Mouse (Mus musculus) bone marrow, adult 2 months (tissue): Measurements from ENCODE around the gene Mrpl11.

Experiments used
- CTCF ChIP-seq: fragments of 200-500 bp; IDR thresholded peaks from 2 replicates; pipeline ENCODE4 v1.5.1; 2011; ENCODE audit warnings: low read length, control low read depth; ENCODE audit not compliant: control insufficient read depth, insufficient read depth
- POLR2A ChIP-seq: fragments of 200-500 bp; IDR thresholded peaks from 2 replicates; pipeline ENCODE4 v1.6.1; 2011; ENCODE audit warnings: low read depth, mild to moderate bottlenecking, control low read depth, low read length, borderline replicate concordance; ENCODE audit not compliant: control insufficient read depth

- TF ChIP-seq CTCF (no peak), POLR2A (no peak)
Measured at GRCm38 (mm10) chr19:4916827-4917226, 45.1 kb upstream of the Mrpl11 start.
